Mouse (Mus musculus) layer of hippocampus, adult 8-10 months (tissue): ENCODE data around the gene Cpm. TPM values are rescaled to one million over a fixed set of nuclear protein-coding genes. Genes with fewer than 3 reads are reported as not detected.

ENCODE experiments used
- DNase-seq, 2 experiments: peaks; one replicate each; pipeline ENCODE4 v3.0.0; 2022; ENCODE audit warnings: low spot score in 2 of 2
- total RNA-seq, 4 experiments: library from RNA; stranded (reverse); gene quantifications; 2 replicates each; pipeline ENCODE4 v1.2.4; 2022

The Cpm gene
- total RNA-seq, 4 experiments from 2014 or later = 9.1 to 11.4 (median 9.7) TPM

DNA sequence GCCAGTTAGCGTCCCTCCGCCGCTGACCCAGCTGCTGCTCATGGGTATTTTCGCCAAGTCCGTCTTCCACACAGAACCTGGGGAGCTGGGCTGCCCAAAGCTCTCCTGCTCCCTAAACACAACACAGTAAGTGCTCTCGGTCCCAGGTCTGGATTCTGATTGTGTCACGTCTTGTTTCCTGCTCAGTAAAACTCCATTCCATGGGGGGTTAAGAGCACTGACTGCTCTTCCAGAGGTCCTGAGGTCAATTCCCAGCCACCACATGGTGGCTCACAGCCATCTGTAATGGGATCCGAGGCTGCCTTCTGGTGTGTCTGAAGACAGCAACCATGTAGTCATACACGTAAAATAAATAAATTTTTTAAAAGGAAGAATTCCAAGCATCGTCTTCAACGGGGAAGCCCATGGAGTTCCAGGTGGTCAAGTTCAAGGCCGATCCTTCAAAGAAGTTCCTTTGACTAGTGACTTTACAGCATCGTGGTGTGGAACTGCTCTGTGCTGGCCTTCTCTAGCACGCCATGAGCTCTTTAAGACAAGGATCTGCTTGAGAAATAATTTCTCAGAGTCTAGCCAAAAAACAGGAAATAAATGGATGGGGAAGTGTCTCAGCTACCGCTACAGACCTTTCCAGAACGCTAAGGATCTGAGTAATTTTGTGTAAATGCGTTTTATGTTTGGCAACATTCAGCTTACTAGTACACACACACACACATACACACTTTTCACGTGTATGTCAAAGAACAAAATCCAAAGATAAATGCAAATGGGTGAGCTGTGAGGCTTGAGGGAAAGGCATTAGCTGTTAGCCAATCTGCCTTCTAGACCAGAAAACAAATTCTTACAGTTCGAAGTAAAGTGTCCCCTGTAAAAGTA is 55.2 kb downstream of the Cpm start:
- DNase-seq = no peak

DNA sequence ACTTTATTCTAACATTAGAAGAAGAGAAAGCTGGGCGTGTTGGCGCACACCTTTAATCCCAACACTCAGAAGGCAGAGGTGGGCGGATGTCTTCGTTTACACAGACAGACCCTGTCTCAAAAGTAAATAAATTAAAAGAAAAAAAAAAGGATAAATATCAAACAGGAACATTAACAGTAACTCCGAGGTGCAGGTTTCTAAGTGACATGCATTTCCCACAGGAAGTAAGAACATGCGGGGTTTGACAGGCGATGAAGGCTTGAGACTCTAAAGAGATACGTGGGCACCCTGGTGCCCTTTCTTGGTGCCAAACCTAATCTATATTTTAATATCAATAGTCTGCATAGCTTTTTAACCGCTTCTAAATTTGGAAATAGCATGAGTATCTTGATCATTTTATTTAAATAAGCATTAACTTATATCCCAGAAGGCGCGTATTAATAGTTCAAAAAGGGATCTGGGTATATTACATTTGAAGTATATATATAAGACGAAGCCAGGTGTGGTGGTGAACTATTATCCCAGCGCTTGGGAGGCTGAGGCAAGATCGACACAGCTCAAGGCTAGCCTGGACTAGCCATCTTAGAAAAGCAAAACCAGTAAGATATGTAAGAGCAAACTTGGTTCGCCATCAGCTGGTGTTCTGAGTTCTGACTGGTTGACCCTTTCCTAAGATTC is 56.0 kb downstream of the Cpm start:
- no peak for DNase-seq

- DNase-seq = no peak
Measured at GRCm38 (mm10) chr10:117685849-117686591, 56.7 kb downstream of the Cpm start.

DNA sequence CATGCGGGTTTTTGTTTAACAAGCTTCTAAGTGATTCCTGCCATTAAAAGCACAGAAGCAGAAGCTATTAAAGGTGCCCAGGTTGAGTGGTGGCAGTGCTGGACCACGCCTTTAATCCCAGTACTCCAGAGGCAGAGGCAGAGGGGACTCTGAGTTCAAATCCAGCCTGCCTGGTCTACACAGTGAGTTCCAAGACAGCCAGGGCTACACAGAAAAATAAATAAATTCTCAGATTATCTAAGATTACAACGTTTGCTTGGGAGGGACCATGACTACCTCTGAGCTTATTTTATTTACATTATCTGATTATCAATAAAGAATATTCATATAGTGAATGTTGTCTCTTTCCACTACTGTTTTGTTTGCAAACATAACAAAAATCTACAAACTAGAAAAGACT is 57.7 kb downstream of the Cpm start:
- DNase-seq = no peak

DNA sequence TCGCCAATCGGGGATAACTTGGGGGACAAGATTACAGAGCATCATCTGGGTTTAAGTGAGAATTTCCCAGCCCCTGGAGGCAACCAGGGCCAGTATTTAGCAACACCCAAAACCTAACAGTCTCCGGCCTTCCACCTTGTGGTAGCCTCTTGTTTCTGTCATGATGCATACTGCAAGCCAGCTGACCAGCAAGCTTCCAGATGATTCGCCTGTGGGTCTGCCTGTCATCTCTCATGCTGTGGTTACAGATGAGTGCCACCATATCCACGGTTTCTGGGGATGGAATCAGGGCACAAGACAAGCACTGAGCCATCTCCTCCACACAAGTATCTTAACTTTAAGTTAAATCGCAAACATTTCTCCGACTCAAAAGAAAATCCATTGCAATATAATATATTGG is 58.3 kb downstream of the Cpm start:
- DNase-seq = no peak

GRCm38 (mm10) chr10:117688204-117689151 is 59.2 kb downstream of the Cpm start:
- no peak for DNase-seq

GRCm38 (mm10) chr10:117689297-117690100 is 60.2 kb downstream of the Cpm start:
- DNase-seq = no peak

DNA sequence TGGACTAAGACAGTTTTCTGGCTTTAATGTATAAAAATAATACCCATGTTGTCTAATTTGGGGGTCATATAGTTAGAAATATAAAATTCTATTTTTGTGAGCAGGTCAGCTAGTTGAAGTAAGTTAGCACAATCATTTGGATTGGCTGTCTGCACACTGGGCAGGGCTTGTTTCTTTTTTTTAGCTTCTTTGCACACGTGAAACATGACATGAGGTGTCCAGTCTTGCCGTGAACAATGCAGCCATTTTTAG is 60.7 kb downstream of the Cpm start:
- DNase-seq = no peak

DNA sequence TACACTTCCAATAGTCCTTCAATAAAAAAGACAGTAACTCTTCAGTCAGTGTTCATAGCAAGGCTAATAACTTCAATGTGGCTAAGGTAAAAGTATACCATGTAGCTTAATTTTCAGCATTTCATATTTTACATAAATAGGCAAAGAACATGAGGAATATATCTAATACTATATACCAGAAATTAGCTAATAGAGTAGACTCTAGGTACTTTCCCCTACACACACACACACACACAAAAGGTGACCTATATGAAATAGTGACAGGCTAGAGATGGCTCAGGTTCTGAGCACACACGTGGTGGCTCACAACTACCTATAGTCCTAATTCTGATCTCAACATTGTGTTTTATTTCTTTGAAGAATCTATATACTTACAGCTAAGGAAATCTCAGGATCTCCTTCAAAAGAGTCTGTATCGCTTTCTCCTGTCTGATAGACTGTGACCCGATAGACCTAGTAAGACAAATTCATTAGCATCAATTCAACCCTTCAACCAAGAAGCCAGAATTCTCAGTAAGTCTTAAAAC is 61.5 kb downstream of the Cpm start:
- no peak for DNase-seq

- DNase-seq = no peak
Measured at GRCm38 (mm10) chr10:117691389-117691968, 62.2 kb downstream of the Cpm start.

DNA sequence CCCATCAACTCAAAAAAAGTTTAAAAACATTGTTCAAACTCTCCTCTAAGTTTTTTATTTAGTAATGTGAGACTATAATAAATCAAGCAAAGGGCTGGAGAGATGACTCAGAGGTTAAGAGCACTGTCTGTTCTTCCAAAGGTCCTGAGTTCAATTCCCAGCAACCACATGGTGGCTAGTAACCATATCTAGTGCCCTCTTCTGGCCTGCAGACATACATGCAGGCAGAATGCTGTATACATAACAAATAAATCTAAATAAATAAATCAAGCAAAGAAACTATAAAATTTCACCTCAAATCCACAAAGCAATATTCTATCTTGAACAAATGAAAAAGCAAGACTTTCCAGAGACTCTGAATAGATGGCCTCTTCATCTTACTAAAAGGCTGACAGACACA is 62.9 kb downstream of the Cpm start:
- DNase-seq = no peak

- no peak for DNase-seq
Measured at GRCm38 (mm10) chr10:117692953-117693352, 63.7 kb downstream of the Cpm start.

DNA sequence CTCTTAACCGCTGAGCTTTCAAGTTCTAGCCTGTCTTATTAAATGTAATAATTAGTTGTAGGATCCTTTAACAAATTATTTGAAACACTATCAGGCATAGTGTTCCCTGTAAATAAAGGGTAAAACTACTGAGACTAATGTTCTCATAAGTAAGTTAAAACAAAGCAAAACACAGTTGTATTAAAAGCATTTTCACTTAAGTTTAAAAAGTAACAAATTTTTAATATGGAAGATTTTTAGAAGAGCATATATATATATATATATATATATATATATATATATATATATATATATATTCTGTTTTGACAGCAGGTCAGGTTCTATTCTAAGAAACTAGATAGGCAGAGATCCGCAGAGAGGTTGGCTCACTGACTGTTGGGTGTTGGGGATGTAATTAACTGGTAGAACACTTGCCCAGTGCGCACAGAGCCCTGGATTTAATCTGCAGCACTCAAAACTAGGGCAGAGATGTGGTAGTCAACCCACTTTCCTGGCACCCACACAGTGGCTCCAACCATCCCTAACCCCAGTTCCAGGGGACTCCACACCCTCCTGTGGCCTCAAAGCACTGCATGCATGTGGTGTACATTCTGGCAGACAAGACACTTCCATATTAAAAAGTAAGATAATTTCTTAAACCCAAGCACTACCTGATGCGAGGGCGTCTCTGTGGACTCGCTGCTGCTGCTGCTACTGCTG is 65.1 kb downstream of the Cpm start:
- no peak for DNase-seq

GRCm38 (mm10) chr10:117695027-117695426 is 65.7 kb downstream of the Cpm start:
- no peak for DNase-seq

DNA sequence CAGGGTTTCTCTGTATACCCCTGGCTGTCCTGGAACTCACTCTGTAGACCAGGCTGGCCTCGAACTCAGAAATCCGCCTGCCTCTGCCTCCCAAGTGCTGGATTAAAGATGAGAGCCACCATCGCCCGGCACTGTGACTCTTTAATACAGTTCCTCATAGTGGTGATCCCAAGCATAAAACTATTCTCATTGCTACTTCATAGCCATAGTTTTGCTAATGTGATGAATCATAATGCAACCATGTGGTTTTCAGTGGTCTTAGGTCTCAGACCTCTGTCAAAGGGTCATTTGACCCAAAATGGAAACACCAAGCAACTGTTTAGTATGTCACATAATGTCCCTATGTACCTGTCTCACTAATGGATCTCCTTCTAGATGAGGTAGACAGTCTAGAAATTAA is 66.3 kb downstream of the Cpm start:
- no peak for DNase-seq

- DNase-seq = no peak
Measured at GRCm38 (mm10) chr10:117696021-117696826, 66.9 kb downstream of the Cpm start.

DNA sequence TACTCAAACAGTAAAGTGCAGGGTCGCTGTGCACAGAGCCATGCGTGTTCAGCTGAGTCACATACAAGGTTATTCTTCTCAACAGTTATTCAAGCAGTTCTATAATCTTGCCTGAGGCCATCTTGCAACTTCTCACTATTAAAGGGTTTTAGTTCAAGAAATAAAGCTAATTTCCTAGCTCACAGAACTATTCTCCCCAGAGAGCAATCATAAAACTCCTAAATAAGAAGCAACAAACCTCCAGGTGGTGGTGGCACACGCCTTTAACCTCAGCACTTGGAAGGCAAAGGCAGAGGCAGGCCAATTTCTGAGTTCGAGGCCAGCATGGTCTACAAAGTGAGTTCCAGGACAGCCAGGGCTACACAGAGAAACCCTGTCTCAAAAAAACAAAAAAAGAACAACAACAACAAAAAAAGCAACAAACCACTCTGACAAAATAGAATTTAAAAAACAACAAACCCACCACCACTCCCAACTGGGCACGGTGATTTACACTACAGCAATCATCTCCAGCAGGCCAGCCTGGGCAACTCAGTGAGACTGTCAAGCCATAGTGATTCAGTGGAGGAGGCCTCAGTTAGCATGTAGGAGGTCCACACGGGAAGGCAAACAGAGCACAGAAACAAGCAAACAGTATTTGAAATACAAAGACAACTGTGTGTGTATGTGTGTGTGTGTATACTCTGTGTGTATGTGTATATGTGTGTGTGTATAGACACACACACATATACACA is 67.7 kb downstream of the Cpm start:
- DNase-seq = no peak
